Mouse (Mus musculus): Measurements from ENCODE around the gene Mindy4. TPM values are rescaled to one million over a fixed set of nuclear protein-coding genes. Genes with fewer than 3 reads are reported as not detected.

Gene Mindy4
- polyA plus RNA-seq, 1 experiment from 2014 or later, result 17.0 TPM

DNA sequence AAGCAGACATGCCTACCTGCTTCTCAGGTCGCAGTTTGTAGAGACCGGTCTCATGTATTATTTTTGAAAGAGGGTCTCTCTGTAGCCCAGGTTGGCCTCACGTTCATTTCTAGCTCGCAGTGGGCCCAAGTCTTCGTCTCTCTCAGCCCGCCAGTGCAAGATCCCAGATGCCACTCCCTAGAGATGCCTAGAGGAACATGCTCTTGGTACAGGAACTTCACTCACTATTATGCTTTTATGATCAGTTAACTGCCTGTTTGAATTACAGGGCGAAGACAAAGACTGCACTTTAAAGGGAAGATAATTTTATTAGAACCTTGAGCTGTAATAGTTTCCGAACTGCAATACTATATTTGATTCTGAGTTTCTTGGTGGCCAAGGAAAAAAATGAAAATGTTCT is 79.2 kb downstream of the Mindy4 start:
- peaks cover 4% of the 10 kb centered on the region; the same call in 1 of the 2 replicates for H3K9me3 ChIP-seq (ENCODE audit: low read length)
- 93% methylated on average over 8 of the region's 8 CpGs for WGBS
- no peak overlapping the region for H3K4me2 ChIP-seq (replicated peaks; ENCODE audit: low read depth, low read length)
- peaks cover 16% of the 10 kb centered on the region for H3K36me3 ChIP-seq (ENCODE audit: insufficient read depth, low read length)
- no peak overlapping the region for H3K4me3 ChIP-seq (ENCODE audit: low read length)
- no peak overlapping the region for H3K9ac ChIP-seq (replicated peaks; ENCODE audit: low read length)
- ATAC-seq (ENCODE audit: low FRiP score, low TSS enrichment), result no peak
- H3K27me3 ChIP-seq (ENCODE audit: insufficient read depth, low read length), result no peaks in the 10 kb centered on the region
- H3K4me1 ChIP-seq (ENCODE audit: insufficient read depth, low read length), result no peaks in the 10 kb centered on the region
- H3K27ac ChIP-seq (ENCODE audit: low read length), result no peak overlapping the region

DNA sequence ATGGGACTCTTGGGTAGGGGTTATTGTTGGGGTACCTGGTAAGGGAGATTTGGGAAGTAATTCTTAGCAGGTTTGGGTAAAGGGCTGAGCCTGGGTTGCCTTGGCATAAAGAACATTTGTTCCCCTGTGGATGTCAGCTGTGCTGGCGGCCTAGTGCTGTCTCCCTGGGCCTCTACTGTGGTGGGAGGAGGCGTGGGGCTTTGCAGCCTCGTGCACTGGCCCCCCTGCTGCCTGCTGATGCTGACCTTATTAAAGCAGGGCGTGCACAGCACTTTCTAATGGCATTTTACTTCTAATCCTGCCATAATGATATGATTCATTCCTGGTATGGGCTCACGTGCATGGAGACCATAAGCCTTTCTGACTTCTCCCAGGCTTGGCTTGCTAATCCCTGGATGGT is 82.0 kb downstream of the Mindy4 start:
- Histone ChIP-seq H3K9me3 (ENCODE audit: low read length) (peaks cover 4% of the 10 kb centered on the region; the same call in 1 of the 2 replicates), H3K27ac (ENCODE audit: low read length) (no peak overlapping the region), H3K4me3 (ENCODE audit: low read length) (no peak overlapping the region), H3K36me3 (ENCODE audit: insufficient read depth, low read length) (peaks cover 22% of the 10 kb centered on the region), H3K4me1 (ENCODE audit: insufficient read depth, low read length) (peaks cover 5% of the 10 kb centered on the region; the same call in 1 of the 2 replicates), H3K9ac (replicated peaks; ENCODE audit: low read length) (no peak overlapping the region), H3K27me3 (ENCODE audit: insufficient read depth, low read length) (no peaks in the 10 kb centered on the region), H3K4me2 (replicated peaks; ENCODE audit: low read depth, low read length) (no peak overlapping the region)
- WGBS, result 59% methylated on average over 5 of the region's 5 CpGs
- ATAC-seq (ENCODE audit: low FRiP score, low TSS enrichment), result no peak

DNA sequence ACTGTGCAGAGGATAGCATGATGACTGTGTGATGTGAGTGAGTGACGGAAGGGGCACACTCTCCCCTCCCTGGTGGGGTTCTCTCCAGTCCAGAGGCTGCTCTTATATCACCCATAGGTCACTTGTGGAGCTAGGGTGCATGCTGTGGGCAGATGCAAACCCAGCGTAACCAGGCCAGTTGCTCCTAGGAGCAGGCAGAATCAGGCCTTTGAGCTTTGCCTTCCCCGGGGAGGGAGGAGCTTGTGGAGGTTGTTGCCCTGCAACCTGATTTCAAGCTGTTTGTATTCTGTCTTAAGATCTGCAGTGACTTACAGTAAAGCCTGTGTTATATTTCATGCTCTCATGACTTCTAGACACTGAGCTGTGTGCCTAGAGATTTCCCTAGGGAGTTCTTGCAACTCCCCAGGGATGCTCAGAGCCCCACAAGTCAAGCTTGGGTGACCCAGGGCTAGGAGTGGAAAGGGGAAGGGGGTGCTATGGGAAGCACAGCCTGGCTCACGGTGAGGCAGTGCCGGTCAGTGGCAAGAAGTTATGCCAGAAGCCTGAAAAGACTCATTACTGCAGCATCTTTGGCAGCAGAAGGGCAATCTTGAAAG is 84.9 kb downstream of the Mindy4 start:
- Histone ChIP-seq H3K9me3 (ENCODE audit: low read length) (no peaks in the 10 kb centered on the region), H3K36me3 (ENCODE audit: insufficient read depth, low read length) (peaks cover 6% of the 10 kb centered on the region; the same call in 1 of the 2 replicates), H3K9ac (replicated peaks; ENCODE audit: low read length) (no peak overlapping the region), H3K27ac (ENCODE audit: low read length) (peak overlapping the region; percentile 35; the same call in 1 of the 2 replicates), H3K4me1 (ENCODE audit: insufficient read depth, low read length) (peaks cover 5% of the 10 kb centered on the region; the same call in 1 of the 2 replicates), H3K4me2 (replicated peaks; ENCODE audit: low read depth, low read length) (no peak overlapping the region), H3K4me3 (ENCODE audit: low read length) (no peak overlapping the region), H3K27me3 (ENCODE audit: insufficient read depth, low read length) (no peaks in the 10 kb centered on the region)
- 56% methylated on average over 5 of the region's 5 CpGs for WGBS
- ATAC-seq (ENCODE audit: low FRiP score, low TSS enrichment), result peak; percentile 67

DNA sequence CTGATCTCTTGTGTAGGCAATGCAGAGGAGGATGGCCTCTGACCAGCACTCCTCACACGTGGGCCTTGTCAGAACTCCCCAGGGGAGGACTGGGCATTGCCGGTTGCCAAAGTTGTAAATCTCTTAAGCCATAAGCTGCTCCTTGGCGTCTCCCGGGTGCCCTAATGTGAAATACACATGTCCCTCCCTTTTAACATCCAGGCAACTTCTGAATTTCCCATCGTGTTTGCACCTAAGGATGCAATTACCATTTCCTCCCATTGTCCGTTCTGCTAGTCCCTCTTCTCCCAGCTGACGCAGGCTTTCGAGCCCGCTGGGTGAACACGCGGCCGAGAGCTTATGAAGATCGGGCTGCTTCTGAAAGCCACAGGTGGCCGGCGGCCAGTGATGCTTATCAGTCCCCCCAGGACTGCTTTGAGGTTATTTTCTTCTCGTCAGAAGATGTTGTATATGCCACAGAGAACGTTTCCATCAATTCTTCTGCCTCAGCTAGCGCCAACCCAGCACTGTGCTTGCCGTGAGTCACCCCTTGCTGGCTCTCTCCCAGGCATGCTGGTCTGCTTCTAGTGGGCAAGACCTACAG is 91.5 kb downstream of the Mindy4 start:
- no peak overlapping the region for H3K9ac ChIP-seq (replicated peaks; ENCODE audit: low read length)
- H3K4me2 ChIP-seq (replicated peaks; ENCODE audit: low read depth, low read length), result no peak overlapping the region
- peak; percentile 85 for ATAC-seq (ENCODE audit: low FRiP score, low TSS enrichment)
- no peaks in the 10 kb centered on the region for H3K27me3 ChIP-seq (ENCODE audit: insufficient read depth, low read length)
- H3K4me1 ChIP-seq (ENCODE audit: insufficient read depth, low read length), result 0 out of 2 replicates have a peak, but pooled peaks cover 2% of the 10 kb centered on the region
- 19% methylated on average over 19 of the region's 19 CpGs for WGBS
- no peak overlapping the region; the same call in 1 of the 2 replicates for H3K27ac ChIP-seq (ENCODE audit: low read length)
- peaks cover 10% of the 10 kb centered on the region; the same call in 1 of the 2 replicates for H3K36me3 ChIP-seq (ENCODE audit: insufficient read depth, low read length)
- no peaks in the 10 kb centered on the region for H3K9me3 ChIP-seq (ENCODE audit: low read length)
- no peak overlapping the region for H3K4me3 ChIP-seq (ENCODE audit: low read length)

DNA sequence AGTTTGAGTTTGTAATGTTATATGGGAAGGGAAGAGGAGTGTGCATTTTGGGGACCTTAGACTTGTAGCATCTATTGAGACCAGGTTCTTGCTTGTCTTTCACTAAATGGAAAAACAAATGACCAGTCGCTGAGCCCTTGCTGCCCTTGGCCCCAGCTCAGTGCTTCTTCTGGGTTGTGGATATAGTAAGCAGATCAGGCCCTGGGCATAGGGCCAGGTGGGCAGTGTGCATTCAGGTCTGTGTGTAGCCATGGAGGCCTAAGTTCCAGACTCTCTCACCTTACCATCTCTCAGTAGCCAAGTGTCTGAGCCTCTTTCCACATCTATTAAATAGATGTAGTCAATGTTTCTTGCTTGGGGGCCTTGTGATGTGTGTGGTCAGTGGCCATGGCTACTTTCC is 92.1 kb downstream of the Mindy4 start:
- Histone ChIP-seq H3K27ac (ENCODE audit: low read length) (no peak overlapping the region), H3K36me3 (ENCODE audit: insufficient read depth, low read length) (peaks cover 8% of the 10 kb centered on the region; the same call in 1 of the 2 replicates), H3K4me2 (replicated peaks; ENCODE audit: low read depth, low read length) (no peak overlapping the region), H3K9me3 (ENCODE audit: low read length) (no peaks in the 10 kb centered on the region), H3K4me1 (ENCODE audit: insufficient read depth, low read length) (0 out of 2 replicates have a peak, but pooled peaks cover 2% of the 10 kb centered on the region), H3K27me3 (ENCODE audit: insufficient read depth, low read length) (no peaks in the 10 kb centered on the region), H3K9ac (replicated peaks; ENCODE audit: low read length) (no peak overlapping the region), H3K4me3 (ENCODE audit: low read length) (no peak overlapping the region)
- ATAC-seq (ENCODE audit: low FRiP score, low TSS enrichment), result no peak
- WGBS, result 63% methylated on average over 1 of the region's 1 CpGs

DNA sequence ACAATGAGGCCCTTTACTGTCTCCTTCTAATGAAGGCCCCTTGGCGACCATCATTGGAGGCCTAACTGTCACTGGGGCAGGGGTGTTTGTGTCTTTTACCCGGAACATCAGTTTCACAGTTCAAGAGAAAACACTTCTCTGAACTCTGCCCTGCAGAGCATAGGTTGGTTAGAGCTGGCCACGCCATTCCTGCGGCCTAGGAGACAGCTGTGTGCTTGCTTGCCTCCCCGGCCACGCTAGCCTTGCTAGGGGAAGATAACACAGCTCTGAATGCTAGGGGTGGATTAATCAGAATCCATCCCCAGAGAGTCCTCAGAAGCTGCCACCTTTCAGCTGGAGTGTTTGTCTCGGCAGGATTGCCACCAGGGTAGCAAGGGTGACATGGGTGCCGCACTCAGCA is 96.3 kb downstream of the Mindy4 start:
- no peak overlapping the region for H3K4me2 ChIP-seq (replicated peaks; ENCODE audit: low read depth, low read length)
- peaks cover 16% of the 10 kb centered on the region for H3K36me3 ChIP-seq (ENCODE audit: insufficient read depth, low read length)
- H3K4me1 ChIP-seq (ENCODE audit: insufficient read depth, low read length), result 0 out of 2 replicates have a peak, but pooled peaks cover 2% of the 10 kb centered on the region
- no peak for ATAC-seq (ENCODE audit: low FRiP score, low TSS enrichment)
- H3K4me3 ChIP-seq (ENCODE audit: low read length), result no peak overlapping the region
- WGBS, result 83% methylated on average over 8 of the region's 8 CpGs
- no peak overlapping the region for H3K9ac ChIP-seq (replicated peaks; ENCODE audit: low read length)
- no peaks in the 10 kb centered on the region for H3K27me3 ChIP-seq (ENCODE audit: insufficient read depth, low read length)
- no peak overlapping the region for H3K27ac ChIP-seq (ENCODE audit: low read length)
- no peaks in the 10 kb centered on the region for H3K9me3 ChIP-seq (ENCODE audit: low read length)

DNA sequence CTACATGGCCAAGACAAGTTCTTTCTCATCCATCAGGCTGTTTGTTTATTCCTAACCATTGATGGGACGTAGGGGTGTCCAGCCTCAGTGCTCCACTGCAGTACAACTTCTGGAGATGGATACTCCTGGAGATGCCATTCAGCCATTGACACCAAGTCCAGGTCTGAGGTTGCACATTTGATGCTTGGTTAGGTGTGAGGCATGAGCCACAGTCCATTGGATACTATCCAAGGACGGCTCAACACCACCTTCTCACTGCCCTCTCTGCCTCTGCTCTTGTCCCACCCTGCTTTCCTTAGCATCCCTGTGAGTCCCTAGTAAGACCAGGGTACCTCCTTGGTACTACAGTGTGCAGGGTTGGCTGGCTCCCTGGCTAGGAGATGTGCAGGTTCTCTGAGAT is 96.7 kb downstream of the Mindy4 start:
- H3K9ac ChIP-seq (replicated peaks; ENCODE audit: low read length), result no peak overlapping the region
- H3K4me2 ChIP-seq (replicated peaks; ENCODE audit: low read depth, low read length), result no peak overlapping the region
- peaks cover 16% of the 10 kb centered on the region for H3K36me3 ChIP-seq (ENCODE audit: insufficient read depth, low read length)
- no peak overlapping the region for H3K27ac ChIP-seq (ENCODE audit: low read length)
- no peaks in the 10 kb centered on the region for H3K27me3 ChIP-seq (ENCODE audit: insufficient read depth, low read length)
- 86% methylated on average over 2 of the region's 2 CpGs for WGBS
- ATAC-seq (ENCODE audit: low FRiP score, low TSS enrichment), result no peak
- no peak overlapping the region for H3K4me3 ChIP-seq (ENCODE audit: low read length)
- H3K4me1 ChIP-seq (ENCODE audit: insufficient read depth, low read length), result no peaks in the 10 kb centered on the region
- H3K9me3 ChIP-seq (ENCODE audit: low read length), result no peaks in the 10 kb centered on the region

DNA sequence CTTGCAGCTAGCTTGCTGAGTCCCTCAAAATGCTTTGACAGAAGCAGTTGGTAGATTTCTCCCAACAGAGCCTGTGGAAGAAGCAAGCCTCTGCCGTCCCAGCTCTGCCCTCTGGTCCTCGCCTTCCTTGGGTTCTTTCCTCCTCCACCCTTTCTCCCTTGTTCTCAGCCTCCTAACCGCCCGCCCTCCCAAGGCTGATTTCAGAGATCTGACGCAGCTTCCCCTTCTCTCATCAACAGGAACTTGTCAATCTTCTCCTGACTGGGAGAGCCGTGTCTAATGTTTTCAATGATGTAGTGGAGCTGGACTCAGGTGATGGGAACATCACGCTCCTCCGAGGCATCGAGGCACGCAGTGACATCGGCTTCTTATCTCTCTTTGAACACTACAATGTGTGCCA is 97.5 kb downstream of the Mindy4 start:
- no peak for ATAC-seq (ENCODE audit: low FRiP score, low TSS enrichment)
- Histone ChIP-seq H3K4me3 (ENCODE audit: low read length) (no peak overlapping the region), H3K27ac (ENCODE audit: low read length) (no peak overlapping the region), H3K4me1 (ENCODE audit: insufficient read depth, low read length) (no peaks in the 10 kb centered on the region), H3K4me2 (replicated peaks; ENCODE audit: low read depth, low read length) (no peak overlapping the region), H3K27me3 (ENCODE audit: insufficient read depth, low read length) (no peaks in the 10 kb centered on the region), H3K36me3 (ENCODE audit: insufficient read depth, low read length) (peaks cover 16% of the 10 kb centered on the region), H3K9ac (replicated peaks; ENCODE audit: low read length) (no peak overlapping the region), H3K9me3 (ENCODE audit: low read length) (no peaks in the 10 kb centered on the region)
- WGBS, result 83% methylated on average over 11 of the region's 11 CpGs

DNA sequence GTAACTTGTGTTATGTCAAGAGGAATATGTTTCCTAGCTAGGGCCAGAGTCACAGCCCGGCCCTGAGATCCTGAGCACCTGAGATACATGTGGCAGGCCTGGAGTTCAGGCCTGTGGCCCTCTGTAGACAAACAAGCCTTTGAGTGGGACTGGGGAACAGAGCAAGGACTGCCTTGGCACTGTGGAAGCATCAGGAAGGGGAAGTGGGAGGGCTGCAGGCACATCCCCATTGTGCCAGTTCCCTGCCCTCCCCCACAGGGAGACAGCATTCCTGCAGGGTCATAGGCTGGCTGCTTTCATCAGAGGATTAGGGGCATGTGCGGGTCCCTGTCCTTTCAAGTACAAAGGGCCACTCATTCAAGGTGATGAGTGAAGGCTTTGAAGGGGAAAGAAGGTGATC is 107.0 kb downstream of the Mindy4 start:
- 53% methylated on average over 2 of the region's 2 CpGs for WGBS
- Histone ChIP-seq H3K36me3 (ENCODE audit: insufficient read depth, low read length) (peaks cover 11% of the 10 kb centered on the region; the same call in 1 of the 2 replicates), H3K27me3 (ENCODE audit: insufficient read depth, low read length) (no peaks in the 10 kb centered on the region), H3K27ac (ENCODE audit: low read length) (no peak overlapping the region), H3K9me3 (ENCODE audit: low read length) (no peaks in the 10 kb centered on the region), H3K4me3 (ENCODE audit: low read length) (no peak overlapping the region), H3K4me1 (ENCODE audit: insufficient read depth, low read length) (no peaks in the 10 kb centered on the region), H3K9ac (replicated peaks; ENCODE audit: low read length) (no peak overlapping the region), H3K4me2 (replicated peaks; ENCODE audit: low read depth, low read length) (no peak overlapping the region)
- ATAC-seq (ENCODE audit: low FRiP score, low TSS enrichment), result peak; percentile 14; the same call in 1 of the 2 replicates

DNA sequence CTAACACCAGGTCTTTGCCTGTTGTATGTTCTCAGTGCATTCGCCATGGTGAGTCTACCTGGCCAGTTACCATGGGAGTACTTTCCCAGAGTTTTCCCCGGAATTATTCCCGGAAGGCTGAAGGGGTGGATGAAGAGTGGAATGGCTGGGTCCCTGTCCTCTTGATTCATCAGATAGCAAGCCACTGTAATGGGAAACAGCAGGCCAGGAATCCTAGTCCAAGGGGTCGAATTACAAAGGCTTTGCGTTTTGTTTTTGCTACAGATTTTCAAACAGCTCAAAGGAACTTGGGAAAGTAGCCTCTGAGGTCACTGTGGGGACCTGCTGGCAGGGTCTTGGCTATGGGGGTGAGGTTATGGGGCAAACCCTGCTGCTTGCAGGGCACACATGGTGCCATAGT is 108.8 kb downstream of the Mindy4 start:
- no peak overlapping the region for H3K4me3 ChIP-seq (ENCODE audit: low read length)

More for the DNA sequence above, 108.8 kb downstream of the Mindy4 start:
- H3K4me2 ChIP-seq (replicated peaks; ENCODE audit: low read depth, low read length), result no peak overlapping the region
- peaks cover 11% of the 10 kb centered on the region; the same call in 1 of the 2 replicates for H3K36me3 ChIP-seq (ENCODE audit: insufficient read depth, low read length)
- WGBS, result 38% methylated on average over 5 of the region's 5 CpGs
- H3K9ac ChIP-seq (replicated peaks; ENCODE audit: low read length), result no peak overlapping the region
- ATAC-seq (ENCODE audit: low FRiP score, low TSS enrichment), result no peak
- no peak overlapping the region for H3K27ac ChIP-seq (ENCODE audit: low read length)
- no peaks in the 10 kb centered on the region for H3K27me3 ChIP-seq (ENCODE audit: insufficient read depth, low read length)
- H3K4me1 ChIP-seq (ENCODE audit: insufficient read depth, low read length), result no peaks in the 10 kb centered on the region
- no peaks in the 10 kb centered on the region for H3K9me3 ChIP-seq (ENCODE audit: low read length)

Data from kidney, embryonic 16.5 days (tissue).